Mouse (Mus musculus): ENCODE results near the gene Trp53tg5. TPM values are rescaled to one million over a fixed set of nuclear protein-coding genes. Genes with fewer than 3 reads are reported as not detected.

Gene Trp53tg5
- polyA plus RNA-seq, 1 experiment: not detected

DNA sequence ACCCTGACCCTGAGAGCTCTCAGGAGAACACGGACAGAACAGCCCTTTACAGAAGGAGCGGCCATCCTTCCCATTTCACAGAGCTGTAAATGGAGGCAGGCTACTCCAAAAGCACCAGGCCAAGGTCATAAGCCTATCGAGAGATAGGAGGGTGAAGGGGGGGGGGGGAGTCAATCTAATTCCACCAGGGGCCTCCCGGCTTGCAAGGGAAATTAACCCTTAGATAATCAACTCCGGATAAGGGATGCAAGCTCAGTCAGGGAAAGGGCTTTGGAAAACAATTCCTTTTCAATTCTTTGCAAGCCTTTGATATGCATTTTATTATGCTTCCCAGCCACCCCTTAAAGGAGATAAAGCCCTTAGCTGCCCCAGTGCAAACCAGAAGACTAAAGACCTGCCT, 45.1 kb downstream of the Trp53tg5 start:
- Histone ChIP-seq H3K4me3 (ENCODE audit: insufficient read depth, low read length) (no peak overlapping the region), H3K27ac (ENCODE audit: insufficient read depth, low read length) (no peak overlapping the region), H3K4me1 (ENCODE audit: control insufficient read depth, insufficient read depth, low read length) (peaks cover 6% of the 10 kb centered on the region)
- no peak for TF ChIP-seq CTCF (IDR thresholded peaks at IDR 0.05; ENCODE audit: borderline replicate concordance, insufficient read depth, low read length)
- no peak for TF ChIP-seq POLR2A (IDR thresholded peaks at IDR 0.05; ENCODE audit: low read depth, low read length)

DNA sequence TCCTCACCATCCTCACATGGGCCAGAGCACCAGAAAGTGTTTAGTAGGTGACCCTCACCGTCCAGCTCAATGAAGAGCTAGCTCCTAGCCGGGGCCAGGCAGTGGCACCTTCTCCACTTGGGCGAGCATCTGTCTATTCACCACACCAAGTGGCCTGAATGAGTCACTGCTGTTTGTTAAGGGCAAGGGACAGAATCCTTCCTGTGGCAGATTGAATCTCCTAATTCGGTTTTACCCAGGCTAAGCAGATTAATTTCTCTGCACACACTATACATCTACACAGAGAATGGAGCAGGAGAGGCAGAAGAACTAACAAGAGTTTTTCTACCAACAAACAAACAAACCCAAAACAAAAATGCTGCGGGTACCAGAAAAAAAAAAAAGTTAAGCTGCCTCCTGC, 46.6 kb downstream of the Trp53tg5 start:
- Histone ChIP-seq H3K4me3 (ENCODE audit: insufficient read depth, low read length) (no peak overlapping the region), H3K27ac (ENCODE audit: insufficient read depth, low read length) (no peak overlapping the region), H3K4me1 (ENCODE audit: control insufficient read depth, insufficient read depth, low read length) (peaks cover 3% of the 10 kb centered on the region)
- TF ChIP-seq POLR2A (IDR thresholded peaks at IDR 0.05; ENCODE audit: low read depth, low read length) (no peak), CTCF (IDR thresholded peaks at IDR 0.05; ENCODE audit: borderline replicate concordance, insufficient read depth, low read length) (no peak)

DNA sequence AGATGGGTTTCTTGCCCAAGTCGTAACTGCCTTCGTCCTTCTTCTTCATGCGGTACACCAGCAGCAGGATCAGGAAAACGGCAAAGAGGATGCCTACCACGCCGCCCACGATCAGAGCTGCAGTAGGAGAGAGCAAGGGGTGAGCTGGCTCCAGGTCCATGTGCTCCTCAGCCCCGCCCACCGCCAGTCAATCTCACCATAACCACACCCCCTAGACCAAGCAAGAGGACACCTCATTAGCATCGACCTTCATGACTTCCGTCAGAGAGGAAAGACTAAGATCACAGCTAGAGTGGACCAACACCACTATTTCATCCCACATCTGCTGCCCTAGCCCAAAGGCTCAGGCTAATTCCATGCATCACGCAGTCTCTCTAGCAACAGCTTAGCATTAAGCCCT, 47.4 kb downstream of the Trp53tg5 start:
- Histone ChIP-seq H3K4me1 (ENCODE audit: control insufficient read depth, insufficient read depth, low read length) (peaks cover 3% of the 10 kb centered on the region), H3K4me3 (ENCODE audit: insufficient read depth, low read length) (no peak overlapping the region)

DNA sequence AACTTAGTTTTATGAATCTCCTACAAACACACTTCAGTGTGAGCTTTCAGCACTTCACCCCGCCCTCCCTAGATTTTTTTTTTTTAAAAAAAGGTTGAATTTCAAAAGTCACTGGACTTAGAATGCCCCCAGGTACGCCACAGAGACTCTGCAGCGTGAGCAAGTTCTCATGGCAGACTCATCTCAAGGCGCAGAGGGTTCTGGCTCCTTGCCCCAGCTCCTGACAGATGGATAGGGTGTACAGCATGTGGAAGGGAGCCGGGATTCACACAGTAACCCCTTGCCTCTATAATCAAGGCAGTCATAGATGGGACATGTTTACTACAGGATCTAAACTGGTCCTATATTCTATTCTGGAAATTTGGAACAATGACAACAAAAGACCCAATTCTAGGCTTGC, 48.1 kb downstream of the Trp53tg5 start:
- H3K4me3 ChIP-seq (ENCODE audit: insufficient read depth, low read length): no peak overlapping the region
- no peak overlapping the region for H3K27ac ChIP-seq (ENCODE audit: insufficient read depth, low read length)
- TF ChIP-seq CTCF (IDR thresholded peaks at IDR 0.05; ENCODE audit: borderline replicate concordance, insufficient read depth, low read length) (no peak), POLR2A (IDR thresholded peaks at IDR 0.05; ENCODE audit: low read depth, low read length) (no peak)
- H3K4me1 ChIP-seq (ENCODE audit: control insufficient read depth, insufficient read depth, low read length): no peaks in the 10 kb centered on the region

More for the DNA sequence above, 47.4 kb downstream of the Trp53tg5 start:
- no peak overlapping the region for H3K27ac ChIP-seq (ENCODE audit: insufficient read depth, low read length)
- no peak for TF ChIP-seq CTCF (IDR thresholded peaks at IDR 0.05; ENCODE audit: borderline replicate concordance, insufficient read depth, low read length)
- no peak for TF ChIP-seq POLR2A (IDR thresholded peaks at IDR 0.05; ENCODE audit: low read depth, low read length)

DNA sequence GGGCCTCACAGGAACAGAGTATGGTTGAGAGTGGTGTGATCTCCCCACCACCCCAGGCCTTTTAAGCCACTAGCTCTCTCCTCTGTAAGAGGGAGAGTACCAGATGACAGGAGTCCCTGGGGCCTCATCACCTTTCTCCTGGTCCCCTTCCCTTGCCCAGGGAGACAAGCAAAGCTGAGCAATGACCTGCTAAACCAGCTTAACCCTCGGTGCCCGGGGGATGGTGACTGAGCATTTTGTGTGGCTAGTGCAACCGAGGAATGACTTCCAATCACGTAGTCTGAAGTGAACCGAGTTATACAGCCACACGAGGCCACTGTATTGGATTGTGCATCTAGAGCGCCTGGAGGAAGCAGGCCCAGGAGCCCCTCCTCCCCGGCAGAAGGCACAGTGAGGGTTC, 49.1 kb downstream of the Trp53tg5 start:
- Histone ChIP-seq H3K27ac (ENCODE audit: insufficient read depth, low read length) (no peak overlapping the region), H3K4me3 (ENCODE audit: insufficient read depth, low read length) (no peak overlapping the region), H3K4me1 (ENCODE audit: control insufficient read depth, insufficient read depth, low read length) (no peaks in the 10 kb centered on the region)
- TF ChIP-seq POLR2A (IDR thresholded peaks at IDR 0.05; ENCODE audit: low read depth, low read length): no peak
- TF ChIP-seq CTCF (IDR thresholded peaks at IDR 0.05; ENCODE audit: borderline replicate concordance, insufficient read depth, low read length): no peak

DNA sequence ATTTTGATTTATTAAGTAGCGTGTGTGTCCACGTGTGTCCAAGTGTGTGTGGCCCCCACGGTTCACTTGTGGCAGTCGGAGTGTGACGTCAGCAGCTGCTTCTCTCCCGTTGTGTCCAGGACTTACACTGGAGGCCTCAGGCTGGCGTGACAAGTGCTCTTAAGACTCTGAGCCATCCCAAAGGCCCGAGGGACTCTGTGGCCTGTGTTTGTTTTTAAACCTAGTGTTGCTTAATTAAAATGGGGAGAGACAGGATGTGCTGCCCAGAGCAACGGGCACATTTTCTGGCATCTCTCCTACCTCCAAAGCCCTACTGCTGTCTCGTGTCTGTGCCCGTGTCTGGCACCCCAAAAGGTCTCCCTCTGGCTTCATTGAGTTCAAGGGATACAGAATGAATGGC, 50.1 kb downstream of the Trp53tg5 start:
- no peaks in the 10 kb centered on the region for H3K4me1 ChIP-seq (ENCODE audit: control insufficient read depth, insufficient read depth, low read length)
- H3K27ac ChIP-seq (ENCODE audit: insufficient read depth, low read length): no peak overlapping the region
- H3K4me3 ChIP-seq (ENCODE audit: insufficient read depth, low read length): no peak overlapping the region
- no peak for TF ChIP-seq CTCF (IDR thresholded peaks at IDR 0.05; ENCODE audit: borderline replicate concordance, insufficient read depth, low read length)
- no peak for TF ChIP-seq POLR2A (IDR thresholded peaks at IDR 0.05; ENCODE audit: low read depth, low read length)

DNA sequence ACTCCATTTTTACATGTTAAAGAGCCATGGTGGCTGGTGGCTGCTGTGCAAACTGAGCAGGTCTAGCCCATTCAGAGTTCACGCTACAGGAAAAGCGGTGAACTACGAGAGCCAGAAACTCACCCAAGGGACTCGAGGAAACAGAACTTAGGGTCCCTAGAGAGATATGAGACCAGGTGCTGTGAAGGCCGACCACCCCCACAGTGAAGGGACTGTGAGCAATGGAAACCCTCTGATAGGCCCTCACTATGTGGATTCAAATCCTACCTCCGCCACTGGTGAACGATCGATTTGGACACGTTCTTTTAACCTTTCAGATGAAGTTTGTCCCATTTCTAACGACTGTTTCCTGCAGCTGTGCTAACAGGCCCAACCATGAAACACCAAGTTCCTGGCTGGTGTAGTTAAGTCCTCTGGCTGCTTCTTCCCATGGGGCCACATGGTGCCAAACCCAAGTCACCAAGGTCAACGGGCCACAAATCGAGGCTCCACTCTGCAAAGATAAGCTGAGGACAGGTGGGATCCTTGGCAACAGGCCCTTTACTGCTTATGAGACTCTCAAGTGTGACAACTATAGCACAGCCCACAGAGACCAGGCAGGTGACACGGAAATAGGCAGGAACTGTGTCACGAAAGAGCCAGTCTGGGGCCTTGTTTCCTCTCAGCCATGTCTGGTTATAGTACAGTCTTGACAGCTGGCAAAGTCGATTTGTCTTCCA, 50.7 kb downstream of the Trp53tg5 start:
- Histone ChIP-seq H3K4me3 (ENCODE audit: insufficient read depth, low read length) (no peak overlapping the region), H3K27ac (ENCODE audit: insufficient read depth, low read length) (no peak overlapping the region), H3K4me1 (ENCODE audit: control insufficient read depth, insufficient read depth, low read length) (no peaks in the 10 kb centered on the region)
- no peak for TF ChIP-seq POLR2A (IDR thresholded peaks at IDR 0.05; ENCODE audit: low read depth, low read length)
- TF ChIP-seq CTCF (IDR thresholded peaks at IDR 0.05; ENCODE audit: borderline replicate concordance, insufficient read depth, low read length): no peak

DNA sequence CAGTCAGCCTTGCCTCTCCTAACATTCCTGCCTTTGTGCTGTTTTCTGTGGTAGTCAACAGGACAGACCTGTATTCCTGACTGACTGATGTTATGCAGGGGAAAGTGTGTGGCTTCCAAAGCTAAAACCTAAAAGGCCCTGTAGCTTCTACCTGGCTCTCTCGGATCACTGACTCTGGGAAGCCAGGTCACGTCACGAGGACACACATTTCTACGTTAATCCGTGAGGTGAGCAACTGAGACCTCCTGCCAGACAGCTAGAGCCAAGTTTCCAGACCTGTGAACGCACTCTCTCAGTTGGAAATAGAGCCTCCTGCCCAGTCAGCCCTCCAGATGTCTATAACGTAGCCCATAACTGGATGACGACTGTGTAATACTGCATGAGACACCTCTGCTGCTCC, 51.5 kb downstream of the Trp53tg5 start:
- Histone ChIP-seq H3K27ac (ENCODE audit: insufficient read depth, low read length) (no peak overlapping the region), H3K4me1 (ENCODE audit: control insufficient read depth, insufficient read depth, low read length) (no peaks in the 10 kb centered on the region), H3K4me3 (ENCODE audit: insufficient read depth, low read length) (no peak overlapping the region)
- TF ChIP-seq CTCF (IDR thresholded peaks at IDR 0.05; ENCODE audit: borderline replicate concordance, insufficient read depth, low read length): no peak
- no peak for TF ChIP-seq POLR2A (IDR thresholded peaks at IDR 0.05; ENCODE audit: low read depth, low read length)

DNA sequence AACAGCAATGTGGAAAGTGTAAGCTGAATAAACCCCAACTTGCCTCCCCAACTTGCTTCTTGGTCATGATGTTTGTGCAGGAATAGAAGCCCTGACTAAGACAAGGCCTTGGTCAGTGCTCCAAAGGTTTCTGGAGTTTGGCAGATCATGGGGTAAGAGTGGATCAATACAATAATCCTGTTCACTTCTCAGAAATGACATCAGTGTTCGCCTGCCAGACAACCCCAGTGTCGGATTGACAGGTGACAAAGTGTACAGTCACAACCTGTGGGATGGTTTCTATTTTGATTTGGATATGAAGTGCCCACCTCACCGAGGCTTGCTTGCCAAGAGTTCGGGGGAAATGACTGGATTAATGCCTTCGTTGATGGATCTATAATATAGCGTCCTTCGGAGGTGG, 52.2 kb downstream of the Trp53tg5 start:
- TF ChIP-seq POLR2A (IDR thresholded peaks at IDR 0.05; ENCODE audit: low read depth, low read length) (no peak), CTCF (IDR thresholded peaks at IDR 0.05; ENCODE audit: borderline replicate concordance, insufficient read depth, low read length) (no peak)
- Histone ChIP-seq H3K4me3 (ENCODE audit: insufficient read depth, low read length) (no peak overlapping the region), H3K4me1 (ENCODE audit: control insufficient read depth, insufficient read depth, low read length) (no peaks in the 10 kb centered on the region), H3K27ac (ENCODE audit: insufficient read depth, low read length) (no peak overlapping the region)

Other genes starting within 250 kb of the Trp53tg5 start
- gene Svs2, start 235.3 kb downstream of the Trp53tg5 start, polyA plus RNA-seq (2011; ENCODE audit: insufficient read length, low read depth, missing spikeins): not detected in 2 replicates
- not detected in 2 replicates for gene Svs3b, start 217.1 kb downstream of the Trp53tg5 start, polyA plus RNA-seq (2011; ENCODE audit: insufficient read length, low read depth, missing spikeins)
- gene Svs4, start 195.3 kb downstream of the Trp53tg5 start, polyA plus RNA-seq (2011; ENCODE audit: insufficient read length, low read depth, missing spikeins): not detected in 2 replicates
- not detected in 2 replicates for gene Svs3a, start 184.5 kb downstream of the Trp53tg5 start, polyA plus RNA-seq (2011; ENCODE audit: insufficient read length, low read depth, missing spikeins)
- gene Svs6, start 157.0 kb downstream of the Trp53tg5 start, polyA plus RNA-seq (2011; ENCODE audit: insufficient read length, low read depth, missing spikeins): not detected in 2 replicates
- gene Svs5, start 141.0 kb downstream of the Trp53tg5 start, polyA plus RNA-seq (2011; ENCODE audit: insufficient read length, low read depth, missing spikeins): not detected in 2 replicates
- 0.90 TPM in 1 of 2 replicates, not detected in the other for gene Slpi, start 84.6 kb downstream of the Trp53tg5 start, polyA plus RNA-seq (2011; ENCODE audit: insufficient read length, low read depth, missing spikeins)
- gene Rbpjl, start 70.6 kb downstream of the Trp53tg5 start, polyA plus RNA-seq (2011; ENCODE audit: insufficient read length, low read depth, missing spikeins): not detected in 2 replicates
- 0.18 and 3.1 TPM in 2 replicates for gene Matn4, start 68.6 kb downstream of the Trp53tg5 start, polyA plus RNA-seq (2011; ENCODE audit: insufficient read length, low read depth, missing spikeins)
- 242 and 248 TPM in 2 replicates for gene Sdc4, start 29.8 kb downstream of the Trp53tg5 start, polyA plus RNA-seq (2011; ENCODE audit: insufficient read length, low read depth, missing spikeins)
- gene Sys1, start 16.8 kb downstream of the Trp53tg5 start, polyA plus RNA-seq (2011; ENCODE audit: insufficient read length, low read depth, missing spikeins): 23.1 and 23.6 TPM in 2 replicates
- gene Gm20458, start 12.8 kb downstream of the Trp53tg5 start, polyA plus RNA-seq (2011; ENCODE audit: insufficient read length, low read depth, missing spikeins): 4.1 and 5.8 TPM in 2 replicates
- 13.8 and 19.0 TPM in 2 replicates for gene Dbndd2, start 12.4 kb upstream of the Trp53tg5 start, polyA plus RNA-seq (2011; ENCODE audit: insufficient read length, low read depth, missing spikeins)
- 59.6 and 66.3 TPM in 2 replicates for gene Pigt, start 23.8 kb upstream of the Trp53tg5 start, polyA plus RNA-seq (2011; ENCODE audit: insufficient read length, low read depth, missing spikeins)
- not detected in 2 replicates for gene Wfdc2, start 88.7 kb upstream of the Trp53tg5 start, polyA plus RNA-seq (2011; ENCODE audit: insufficient read length, low read depth, missing spikeins)
- gene Spint3, start 99.7 kb upstream of the Trp53tg5 start, polyA plus RNA-seq (2011; ENCODE audit: insufficient read length, low read depth, missing spikeins): not detected in 2 replicates
- not detected in 2 replicates for gene Wfdc6a, start 111.7 kb upstream of the Trp53tg5 start, polyA plus RNA-seq (2011; ENCODE audit: insufficient read length, low read depth, missing spikeins)
- gene Eppin, start 119.9 kb upstream of the Trp53tg5 start, polyA plus RNA-seq (2011; ENCODE audit: insufficient read length, low read depth, missing spikeins): not detected in 2 replicates
- not detected in 2 replicates for gene Wfdc6b, start 139.8 kb upstream of the Trp53tg5 start, polyA plus RNA-seq (2011; ENCODE audit: insufficient read length, low read depth, missing spikeins)
- gene Wfdc8, start 139.9 kb upstream of the Trp53tg5 start, polyA plus RNA-seq (2011; ENCODE audit: insufficient read length, low read depth, missing spikeins): not detected in 2 replicates
- gene Wfdc16, start 165.1 kb upstream of the Trp53tg5 start, polyA plus RNA-seq (2011; ENCODE audit: insufficient read length, low read depth, missing spikeins): not detected in 2 replicates
- gene Wfdc10, start 182.3 kb upstream of the Trp53tg5 start, polyA plus RNA-seq (2011; ENCODE audit: insufficient read length, low read depth, missing spikeins): not detected in 2 replicates
- not detected in 2 replicates for gene Wfdc9, start 182.9 kb upstream of the Trp53tg5 start, polyA plus RNA-seq (2011; ENCODE audit: insufficient read length, low read depth, missing spikeins)
- not detected in 2 replicates for gene Wfdc11, start 200.4 kb upstream of the Trp53tg5 start, polyA plus RNA-seq (2011; ENCODE audit: insufficient read length, low read depth, missing spikeins)
- not detected in 2 replicates for gene Wfdc13, start 211.4 kb upstream of the Trp53tg5 start, polyA plus RNA-seq (2011; ENCODE audit: insufficient read length, low read depth, missing spikeins)
- gene Spint4, start 224.8 kb upstream of the Trp53tg5 start, polyA plus RNA-seq (2011; ENCODE audit: insufficient read length, low read depth, missing spikeins): not detected in 2 replicates
- gene Spint5, start 241.6 kb upstream of the Trp53tg5 start, polyA plus RNA-seq (2011; ENCODE audit: insufficient read length, low read depth, missing spikeins): not detected in 2 replicates

All from embryonic fibroblast, embryonic 13.5 days (primary cell).